ENCODE assay signal across 10 mouse cellular contexts in the genomic region with DNA sequence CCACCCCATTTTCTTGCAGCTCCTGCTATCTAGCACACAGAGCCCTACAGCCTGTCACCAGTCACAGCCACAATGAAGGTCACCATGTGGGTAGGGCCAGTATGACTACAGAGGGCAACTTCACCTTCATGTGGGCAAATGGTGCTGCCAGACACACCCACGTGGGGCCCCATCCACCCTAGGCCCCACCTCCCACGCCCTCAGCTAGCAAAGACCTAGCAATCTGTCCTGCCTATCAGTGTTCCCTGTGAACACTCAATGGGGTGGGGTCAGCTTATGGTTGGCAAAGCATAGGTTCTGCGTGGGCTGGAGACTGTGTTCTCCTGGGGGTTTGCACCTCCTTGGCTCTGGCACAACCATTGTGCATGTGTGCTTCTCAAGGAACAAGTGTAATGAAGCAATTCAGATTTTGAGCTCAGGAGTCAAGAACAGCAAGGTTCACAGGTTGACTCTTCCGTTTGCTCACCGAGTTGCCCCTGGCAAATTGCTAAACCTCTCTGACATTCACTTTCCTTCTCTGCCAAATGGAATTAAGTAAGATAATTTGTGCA. TPM values are rescaled to one million over a fixed set of nuclear protein-coding genes. Genes with fewer than 3 reads are reported as not detected.
A peak's percentile ranks its signal among the peaks of the same experiment; 100 is the strongest.
DNase-seq lines count a peak whose midpoint lies in the region; ATAC-seq and TF ChIP-seq lines count a peak whose summit lies in the region.
"Had no signal": no experiment of that assay in that cellular context is flagged by ENCODE, and none has a peak within 500 bp of the region (broad histone marks: within the 10 kb centered on the region; RNA-seq: fewer than 3 reads in every experiment).

No protein-coding gene starts in this region.

- peaks cover 29 to 70% of the 10 kb centered on the region in 2 experiments for H3K4me1 ChIP-seq in liver, embryonic 14.5 days (replicated peaks; ENCODE audit: control insufficient read depth in 2 of 2, insufficient read depth in 2 of 2, low read length in 1 of 2)
- 0 out of 2 replicates have a peak, but pooled peaks cover 2% of the 10 kb centered on the region for H3K4me1 ChIP-seq in hindbrain, embryonic 13.5 days (replicated peaks)
- H3K4me1 ChIP-seq: midbrain, embryonic 13.5 days had no signal

- H3K9me3 ChIP-seq in liver, embryonic 14.5 days (ENCODE audit: control insufficient read depth, low read length): no peaks in the 10 kb centered on the region
- no peaks in the 10 kb centered on the region for H3K9me3 ChIP-seq in hindbrain, embryonic 13.5 days
- H3K9me3 ChIP-seq: midbrain, embryonic 13.5 days had no signal

- H3K4me2 ChIP-seq in liver, embryonic 14.5 days (ENCODE audit: low read depth): peak overlapping the region; percentile 16; the same call in 1 of the 2 replicates
- H3K4me2 ChIP-seq in hindbrain, embryonic 13.5 days: no peak overlapping the region
- H3K4me2 ChIP-seq: midbrain, embryonic 13.5 days had no signal

- H3K4me3 ChIP-seq in gastrocnemius, adult 2 months: peak overlapping the region; percentile 4
- no peak overlapping the region for H3K4me3 ChIP-seq in liver, embryonic 14.5 days (ENCODE audit: insufficient read depth in 1 of 2, low read depth in 2 of 2, low read length in 2 of 2)
- no peak overlapping the region for H3K4me3 ChIP-seq in hindbrain, embryonic 13.5 days
- H3K4me3 ChIP-seq: layer of hippocampus, adult 2 months; midbrain, embryonic 13.5 days had no signal

- TF ChIP-seq EP300 in liver, embryonic 14.5 days (IDR thresholded peaks at IDR 0.05; ENCODE audit: low read depth): no peak

- no peak for DNase-seq in gastrocnemius, adult 2 months
- no peak for DNase-seq in gastrocnemius, postnatal 10 days
- peak; percentile 46 for DNase-seq in urinary bladder, postnatal 14 days (ENCODE audit: low spot score)
- no peak for DNase-seq in urinary bladder, postnatal 4 days (ENCODE audit: low spot score in 2 of 2)
- no peak for DNase-seq in liver, embryonic 14.5 days (ENCODE audit: low read depth in 3 of 3, low spot score in 3 of 3)
- no peak for DNase-seq in embryo, embryonic 11 days
- no peak for DNase-seq in layer of hippocampus, adult 9-10 months (ENCODE audit: low spot score)

- 38% methylated on average over 5 of the region's 5 CpGs for WGBS in liver, embryonic 14.5 days (ENCODE audit: insufficient replicate concordance)
- 89% methylated on average over 5 of the region's 5 CpGs for WGBS in hindbrain, embryonic 13.5 days

- ATAC-seq in liver, embryonic 14.5 days (ENCODE audit: insufficient read depth): peak; percentile 42
- ATAC-seq in hindbrain, embryonic 13.5 days (ENCODE audit: low FRiP score): no peak
- ATAC-seq: midbrain, embryonic 13.5 days had no signal

- no peaks in the 10 kb centered on the region for H3K36me3 ChIP-seq in liver, embryonic 14.5 days (replicated peaks; ENCODE audit: control insufficient read depth, insufficient read depth, low read depth)
- H3K36me3 ChIP-seq in hindbrain, embryonic 13.5 days: no peaks in the 10 kb centered on the region; the same call in 1 of the 2 replicates
- H3K36me3 ChIP-seq: midbrain, embryonic 13.5 days had no signal

- H3K9ac ChIP-seq in liver, embryonic 14.5 days (replicated peaks): no peak overlapping the region
- H3K9ac ChIP-seq in hindbrain, embryonic 13.5 days: no peak overlapping the region
- H3K9ac ChIP-seq: midbrain, embryonic 13.5 days had no signal

- H3K27ac ChIP-seq in gastrocnemius, adult 2 months: peak overlapping the region; percentile 88
- H3K27ac ChIP-seq in liver, embryonic 14.5 days: no peak overlapping the region
- H3K27ac ChIP-seq in hindbrain, embryonic 13.5 days: no peak overlapping the region
- H3K27ac ChIP-seq: layer of hippocampus, adult 2 months; midbrain, embryonic 13.5 days had no signal

- intact Hi-C loops in gastrocnemius, adult 2 months (cut with DNase I): no loop called here

- no peaks in the 10 kb centered on the region for H3K27me3 ChIP-seq in liver, embryonic 14.5 days (ENCODE audit: control insufficient read depth, insufficient read depth, low read length)
- no peaks in the 10 kb centered on the region for H3K27me3 ChIP-seq in hindbrain, embryonic 13.5 days
- H3K27me3 ChIP-seq: midbrain, embryonic 13.5 days had no signal

- TF ChIP-seq CTCF in gastrocnemius, adult 2 months (IDR thresholded peaks at IDR 0.05): no peak
- no peak for TF ChIP-seq CTCF in liver, embryonic 14.5 days (IDR thresholded peaks at IDR 0.05; ENCODE audit: low read depth)

RNA-seq across cellular contexts. Expression of gene Dhrs3, which starts 9.0 kb away (rescaled TPM):
- total RNA-seq in gastrocnemius, adult 2 months (2021): 10 to 100 TPM; 59.5 to 63.7 TPM
- 10 to 100 TPM; 39.3 to 39.8 TPM for total RNA-seq in gastrocnemius, postnatal 10 days (2021)
- polyA plus RNA-seq in liver, embryonic 14.5 days (2012; rRNA removed): 12.5 and 15.8 TPM in 2 replicates
- polyA plus RNA-seq in liver, embryonic 14.5 days (2014; fragmentation: Nextera tagmentation; extraction: Ambion mirVana): 21.3 and 23.9 TPM in 2 replicates
- 34.9 and 41.9 TPM in 2 replicates for polyA plus RNA-seq in hindbrain, embryonic 13.5 days (2015; fragmentation: Nextera tagmentation; extraction: Ambion mirVana)
